Mouse (Mus musculus) forebrain, embryonic 13.5 days (tissue): ENCODE data around the gene Arih1. TPM values are rescaled to one million over a fixed set of nuclear protein-coding genes. Genes with fewer than 3 reads are reported as not detected.
"Not testable (repeated sequence)": the region's sequence is repeated elsewhere in the genome, so short reads cannot be mapped to it uniquely, and the experiment has no call there.

Experiments
- ATAC-seq: fragments of 200-750 bp; cut with Nextera tagmentation; 2 replicates; pipeline ENCODE4 v1.8.0; 2017
- H3K27ac ChIP-seq: fragments of 300-500 bp; sonication (generic); 2 replicates; pipeline ENCODE4 v1.5.1; 2015; ENCODE audit warnings: inconsistent platforms, mild to moderate bottlenecking, moderate library complexity
- H3K27me3 ChIP-seq: fragments of 300-500 bp; sonication (generic); 2 replicates; pipeline ENCODE4 v1.6.1; 2015; ENCODE audit warnings: mild to moderate bottlenecking, inconsistent platforms
- H3K36me3 ChIP-seq: fragments of 300-500 bp; sonication (generic); 2 replicates; pipeline ENCODE4 v1.6.1; 2015; ENCODE audit warnings: mild to moderate bottlenecking, inconsistent platforms; ENCODE audit not compliant: poor library complexity, severe bottlenecking
- H3K4me1 ChIP-seq: fragments of 300-500 bp; sonication (generic); 2 replicates; pipeline ENCODE4 v1.6.1; 2015; ENCODE audit warnings: inconsistent platforms
- H3K4me2 ChIP-seq: fragments of 300-500 bp; sonication (generic); 2 replicates; pipeline ENCODE4 v1.6.1; 2015; ENCODE audit warnings: inconsistent platforms, mild to moderate bottlenecking, moderate library complexity
- H3K4me3 ChIP-seq: fragments of 300-500 bp; sonication (generic); 2 replicates; pipeline ENCODE4 v1.5.1; 2015; ENCODE audit warnings: mild to moderate bottlenecking, inconsistent platforms
- H3K9ac ChIP-seq: fragments of 300-500 bp; sonication (generic); 2 replicates; pipeline ENCODE4 v1.6.1; 2015; ENCODE audit warnings: mild to moderate bottlenecking, inconsistent platforms
- H3K9me3 ChIP-seq: fragments of 300-500 bp; sonication (generic); replicated peaks from 2 replicates; pipeline ENCODE4 v1.6.1; 2016; ENCODE audit warnings: inconsistent platforms
- WGBS: fragments of 180-500 bp; shearing (Covaris S2); methylation state at CpG from one replicate; pipeline ENCODE4 v1.1.7; 2015; 5-methylcytosine and 5-hydroxymethylcytosine counted together
- polyA plus RNA-seq: library from polyadenylated mRNA; unstranded; fragments of >200 nt; fragmentation: Nextera tagmentation; extraction: Ambion mirVana; gene quantifications from 2 replicates; pipeline ENCODE4 v1.2.1, GENCODE M21; 2015

Gene Arih1
- polyA plus RNA-seq, 1 experiment from 2014 or later, result 19.0 TPM

GRCm38 (mm10) chr9:59457671-59458070 lies 28.7 kb downstream of the Arih1 start:
- Histone ChIP-seq H3K9me3 (no peaks in the 10 kb centered on the region), H3K27me3 (no peaks in the 10 kb centered on the region), H3K4me2 (no peak overlapping the region), H3K36me3 (0 out of 2 replicates have a peak, but pooled peaks cover 3% of the 10 kb centered on the region), H3K27ac (no peak overlapping the region), H3K9ac (no peak overlapping the region), H3K4me3 (no peak overlapping the region), H3K4me1 (peaks cover 3% of the 10 kb centered on the region; the same call in 1 of the 2 replicates)
- ATAC-seq, result no peak
- 86% methylated on average over 1 of the region's 1 CpGs for WGBS

- WGBS, result 80% methylated on average over 3 of the region's 3 CpGs
- no peak overlapping the region for H3K4me2 ChIP-seq
Measured at GRCm38 (mm10) chr9:59455404-59456068, 30.9 kb downstream of the Arih1 start.

GRCm38 (mm10) chr9:59433729-59434128 lies 52.7 kb downstream of the Arih1 start:
- 94% methylated on average over 1 of the region's 1 CpGs for WGBS

More at GRCm38 (mm10) chr9:59455404-59456068, 30.9 kb downstream of the Arih1 start:
- Histone ChIP-seq H3K36me3 (0 out of 2 replicates have a peak, but pooled peaks cover 8% of the 10 kb centered on the region), H3K27ac (no peak overlapping the region), H3K4me1 (peaks cover 3% of the 10 kb centered on the region; the same call in 1 of the 2 replicates), H3K27me3 (no peaks in the 10 kb centered on the region), H3K9me3 (no peaks in the 10 kb centered on the region), H3K9ac (no peak overlapping the region), H3K4me3 (no peak overlapping the region)
- no peak for ATAC-seq

GRCm38 (mm10) chr9:59431626-59432025 lies 54.8 kb downstream of the Arih1 start:
- Histone ChIP-seq H3K9me3 (no peaks in the 10 kb centered on the region), H3K4me2 (no peak overlapping the region), H3K36me3 (peaks cover 27% of the 10 kb centered on the region), H3K4me1 (no peaks in the 10 kb centered on the region), H3K4me3 (no peak overlapping the region), H3K27ac (no peak overlapping the region), H3K9ac (no peak overlapping the region), H3K27me3 (no peaks in the 10 kb centered on the region)
- no peak for ATAC-seq
- 96% methylated on average over 2 of the region's 2 CpGs for WGBS

More at GRCm38 (mm10) chr9:59433729-59434128, 52.7 kb downstream of the Arih1 start:
- no peak for ATAC-seq
- Histone ChIP-seq H3K4me1 (no peaks in the 10 kb centered on the region), H3K4me3 (no peak overlapping the region), H3K4me2 (no peak overlapping the region), H3K36me3 (peaks cover 21% of the 10 kb centered on the region), H3K9ac (no peak overlapping the region), H3K9me3 (no peaks in the 10 kb centered on the region), H3K27ac (no peak overlapping the region), H3K27me3 (no peaks in the 10 kb centered on the region)

GRCm38 (mm10) chr9:59420487-59420886 lies 65.9 kb downstream of the Arih1 start:
- Histone ChIP-seq H3K9ac (no peak overlapping the region), H3K36me3 (no peaks in the 10 kb centered on the region), H3K4me1 (no peaks in the 10 kb centered on the region), H3K9me3 (no peaks in the 10 kb centered on the region), H3K27me3 (no peaks in the 10 kb centered on the region), H3K27ac (no peak overlapping the region), H3K4me3 (no peak overlapping the region), H3K4me2 (no peak overlapping the region)
- 91% methylated on average over 6 of the region's 6 CpGs for WGBS
- no peak for ATAC-seq

- WGBS, result 95% methylated on average over 1 of the region's 1 CpGs
- no peak overlapping the region for H3K27ac ChIP-seq
- no peaks in the 10 kb centered on the region for H3K9me3 ChIP-seq
- no peak overlapping the region for H3K4me2 ChIP-seq
- H3K27me3 ChIP-seq, result no peaks in the 10 kb centered on the region
- no peak overlapping the region for H3K9ac ChIP-seq
- no peak for ATAC-seq
- peaks cover 37% of the 10 kb centered on the region for H3K36me3 ChIP-seq
- H3K4me3 ChIP-seq, result no peak overlapping the region
- no peaks in the 10 kb centered on the region for H3K4me1 ChIP-seq
Measured at GRCm38 (mm10) chr9:59407271-59407670, 79.1 kb downstream of the Arih1 start.

- Histone ChIP-seq H3K27ac (no peak overlapping the region), H3K4me2 (no peak overlapping the region), H3K9ac (no peak overlapping the region), H3K4me1 (no peaks in the 10 kb centered on the region), H3K27me3 (no peaks in the 10 kb centered on the region), H3K36me3 (peaks cover 37% of the 10 kb centered on the region), H3K9me3 (no peaks in the 10 kb centered on the region), H3K4me3 (no peak overlapping the region)
- ATAC-seq, result no peak
- 93% methylated on average over 4 of the region's 4 CpGs for WGBS
Measured at GRCm38 (mm10) chr9:59389086-59389485, 97.3 kb downstream of the Arih1 start.

GRCm38 (mm10) chr9:59388311-59388710 lies 98.1 kb downstream of the Arih1 start:
- Histone ChIP-seq H3K36me3 (peaks cover 31% of the 10 kb centered on the region), H3K4me1 (no peaks in the 10 kb centered on the region), H3K27me3 (no peaks in the 10 kb centered on the region), H3K9me3 (no peaks in the 10 kb centered on the region), H3K27ac (no peak overlapping the region), H3K4me2 (no peak overlapping the region), H3K4me3 (no peak overlapping the region), H3K9ac (no peak overlapping the region)
- WGBS, result 88% methylated on average over 1 of the region's 1 CpGs
- no peak for ATAC-seq

GRCm38 (mm10) chr9:59387461-59387860 lies 99.0 kb downstream of the Arih1 start:
- 66% methylated on average over 3 of the region's 3 CpGs for WGBS
- Histone ChIP-seq H3K9ac (no peak overlapping the region), H3K27me3 (no peaks in the 10 kb centered on the region), H3K9me3 (no peaks in the 10 kb centered on the region), H3K27ac (no peak overlapping the region), H3K4me2 (no peak overlapping the region), H3K36me3 (peaks cover 22% of the 10 kb centered on the region), H3K4me1 (no peaks in the 10 kb centered on the region), H3K4me3 (no peak overlapping the region)
- no peak for ATAC-seq

GRCm38 (mm10) chr9:59375626-59376025 lies 110.8 kb downstream of the Arih1 start:
- Histone ChIP-seq H3K27ac (no peak overlapping the region), H3K9ac (no peak overlapping the region), H3K4me3 (no peak overlapping the region), H3K9me3 (peaks cover 11% of the 10 kb centered on the region; the same call in 1 of the 2 replicates), H3K4me1 (no peaks in the 10 kb centered on the region), H3K27me3 (no peaks in the 10 kb centered on the region), H3K4me2 (no peak overlapping the region), H3K36me3 (no peaks in the 10 kb centered on the region)
- ATAC-seq, result no peak
- WGBS, result 93% methylated on average over 15 of the region's 15 CpGs

GRCm38 (mm10) chr9:59369646-59370045 lies 116.8 kb downstream of the Arih1 start:
- H3K4me2 ChIP-seq, result no peak overlapping the region
- no peak overlapping the region for H3K9ac ChIP-seq
- no peaks in the 10 kb centered on the region for H3K4me1 ChIP-seq
- H3K9me3 ChIP-seq, result peaks cover 11% of the 10 kb centered on the region; the same call in 1 of the 2 replicates
- H3K27ac ChIP-seq, result no peak overlapping the region
- no peak overlapping the region for H3K4me3 ChIP-seq
- no peak for ATAC-seq
- no peaks in the 10 kb centered on the region for H3K36me3 ChIP-seq
- 92% methylated on average over 9 of the region's 9 CpGs for WGBS
- H3K27me3 ChIP-seq, result no peaks in the 10 kb centered on the region

- 85% methylated on average over 5 of the region's 5 CpGs for WGBS
- Histone ChIP-seq H3K4me3 (no peak overlapping the region), H3K4me2 (no peak overlapping the region), H3K27ac (no peak overlapping the region), H3K27me3 (no peaks in the 10 kb centered on the region), H3K9ac (no peak overlapping the region), H3K4me1 (no peaks in the 10 kb centered on the region), H3K36me3 (no peaks in the 10 kb centered on the region), H3K9me3 (peaks cover 11% of the 10 kb centered on the region; the same call in 1 of the 2 replicates)
- ATAC-seq, result no peak
Measured at GRCm38 (mm10) chr9:59369220-59369619, 117.2 kb downstream of the Arih1 start.

- H3K27ac ChIP-seq, H3K4me1 ChIP-seq, H3K27me3 ChIP-seq, H3K9ac ChIP-seq, H3K9me3 ChIP-seq, H3K36me3 ChIP-seq, H3K4me2 ChIP-seq, H3K4me3 ChIP-seq, ATAC-seq: not testable (repeated sequence)
- WGBS, result 81% methylated on average over 2 of the region's 3 CpGs
Measured at GRCm38 (mm10) chr9:59360487-59360886, 125.9 kb downstream of the Arih1 start.
